21 mouse cellular contexts compared by ENCODE assay signal in genomic region chr11:4460615-4461014, GRCm38 (mm10). TPM values are rescaled to one million over a fixed set of nuclear protein-coding genes. Genes with fewer than 3 reads are reported as not detected.
"Had no signal": no experiment of that assay in that cellular context is flagged by ENCODE, and none has a peak within 500 bp of the region (broad histone marks: within the 10 kb centered on the region; RNA-seq: fewer than 3 reads in every experiment).

No protein-coding gene starts in this region.

- H3K27me3 ChIP-seq: lung, embryonic 15.5 days; neural tube, embryonic 13.5 days had no signal

- H3K4me3 ChIP-seq: layer of hippocampus, adult 2 months; left cerebral cortex, adult 2 months; limb, embryonic 12.5 days; liver, embryonic 13.5 days; lung, embryonic 15.5 days; midbrain, embryonic 10.5 days; neural tube, embryonic 13.5 days had no signal

- H3K27ac ChIP-seq: kidney, postnatal 0 days; layer of hippocampus, adult 2 months; left cerebral cortex, adult 2 months; limb, embryonic 12.5 days; liver, embryonic 13.5 days; lung, embryonic 15.5 days; midbrain, embryonic 10.5 days; neural tube, embryonic 13.5 days had no signal

- H3K9ac ChIP-seq: limb, embryonic 12.5 days; liver, embryonic 13.5 days; liver, postnatal 0 days; lung, embryonic 15.5 days; neural tube, embryonic 13.5 days had no signal

- ATAC-seq: liver, postnatal 0 days had no signal

- DNase-seq: kidney, adult 11 months; kidney, adult 9 months; kidney, postnatal 36 days; liver; liver, embryonic 13.5 days; liver, postnatal 0 days; lung, postnatal 14 days; midbrain, embryonic 14.5 days; right cerebral cortex, postnatal 4 days; spleen, adult 18-20 months; thymus, adult 2 months; thymus, postnatal 25 days had no signal

- H3K4me1 ChIP-seq: lung, embryonic 15.5 days; neural tube, embryonic 13.5 days had no signal

- H3K36me3 ChIP-seq: limb, embryonic 12.5 days; liver, embryonic 13.5 days; lung, embryonic 15.5 days; midbrain, embryonic 10.5 days; neural tube, embryonic 13.5 days had no signal

RNA-seq across cellular contexts. Expression of gene Hormad2, which starts 19.7 kb away (rescaled TPM):
- total RNA-seq: layer of hippocampus, adult 2 months; layer of hippocampus, postnatal 14 days; left cerebral cortex, adult 2 months; left cerebral cortex, postnatal 14 days had no signal
